Mouse (Mus musculus) hindbrain, embryonic 12.5 days (tissue): ENCODE results near the gene Mael. TPM values are rescaled to one million over a fixed set of nuclear protein-coding genes. Genes with fewer than 3 reads are reported as not detected.

Experiments used
- ATAC-seq: fragments of 200-750 bp; cut with Nextera tagmentation; 2 replicates; pipeline ENCODE4 v1.8.0; 2017; ENCODE audit warnings: moderate TSS enrichment; ENCODE audit not compliant: low FRiP score
- H3K27ac ChIP-seq: fragments of 300-500 bp; sonication (generic); 2 replicates; pipeline ENCODE4 v1.5.1; 2016; ENCODE audit warnings: mild to moderate bottlenecking
- H3K27me3 ChIP-seq: fragments of 300-500 bp; sonication (generic); 2 replicates; pipeline ENCODE4 v1.6.1; 2016; ENCODE audit warnings: mild to moderate bottlenecking
- H3K36me3 ChIP-seq: fragments of 300-500 bp; sonication (generic); 2 replicates; pipeline ENCODE4 v1.6.1; 2016; ENCODE audit warnings: mild to moderate bottlenecking
- H3K4me1 ChIP-seq: fragments of 300-500 bp; sonication (generic); 2 replicates; pipeline ENCODE4 v1.6.1; 2016
- H3K4me2 ChIP-seq: fragments of 300-500 bp; sonication (generic); replicated peaks from 2 replicates; pipeline ENCODE4 v1.6.1; 2016; ENCODE audit warnings: mild to moderate bottlenecking
- H3K4me3 ChIP-seq: fragments of 300-500 bp; sonication (generic); 2 replicates; pipeline ENCODE4 v1.5.1; 2016; ENCODE audit warnings: mild to moderate bottlenecking
- H3K9ac ChIP-seq: fragments of 300-500 bp; sonication (generic); 2 replicates; pipeline ENCODE4 v1.6.1; 2016; ENCODE audit warnings: mild to moderate bottlenecking, moderate library complexity
- H3K9me3 ChIP-seq: fragments of 300-500 bp; sonication (generic); replicated peaks from 2 replicates; pipeline ENCODE4 v1.6.1; 2016; ENCODE audit warnings: mild to moderate bottlenecking
- WGBS: fragments of 180-500 bp; shearing (Covaris S2); methylation state at CpG from one replicate; pipeline ENCODE4 v1.1.7; 2016; 5-methylcytosine and 5-hydroxymethylcytosine counted together
- polyA plus RNA-seq: library from polyadenylated mRNA; unstranded; fragments of >200 nt; fragmentation: Nextera tagmentation; extraction: Ambion mirVana; gene quantifications from 2 replicates; pipeline ENCODE4 v1.2.1, GENCODE M21; 2016

Mael gene
- polyA plus RNA-seq, 1 experiment from 2014 or later: not detected

GRCm38 (mm10) chr1:166164580-166164979 lies 74.0 kb downstream of the Mael start:
- Histone ChIP-seq H3K9ac (no peak overlapping the region), H3K4me1 (0 out of 2 replicates have a peak, but pooled peaks cover 7% of the 10 kb centered on the region), H3K4me3 (no peak overlapping the region), H3K27me3 (peaks cover 11% of the 10 kb centered on the region), H3K4me2 (no peak overlapping the region), H3K36me3 (no peaks in the 10 kb centered on the region), H3K27ac (no peak overlapping the region), H3K9me3 (no peaks in the 10 kb centered on the region)
- no peak for ATAC-seq
- 95% methylated on average over 14 of the region's 14 CpGs for WGBS

GRCm38 (mm10) chr1:166160569-166161445 lies 77.7 kb downstream of the Mael start:
- no peak overlapping the region for H3K9ac ChIP-seq
- 18% methylated on average over 24 of the region's 24 CpGs for WGBS
- H3K4me3 ChIP-seq: no peak overlapping the region
- 0 out of 2 replicates have a peak, but pooled peaks cover 7% of the 10 kb centered on the region for H3K4me1 ChIP-seq
- no peaks in the 10 kb centered on the region for H3K36me3 ChIP-seq
- peaks cover 24% of the 10 kb centered on the region for H3K27me3 ChIP-seq
- H3K4me2 ChIP-seq: peak overlapping the region; percentile 45
- no peak overlapping the region for H3K27ac ChIP-seq
- H3K9me3 ChIP-seq: no peaks in the 10 kb centered on the region
- ATAC-seq: peak; percentile 62

GRCm38 (mm10) chr1:166160111-166160510 lies 78.4 kb downstream of the Mael start:
- H3K9ac ChIP-seq: no peak overlapping the region
- H3K27me3 ChIP-seq: peaks cover 29% of the 10 kb centered on the region
- no peaks in the 10 kb centered on the region for H3K36me3 ChIP-seq
- H3K4me2 ChIP-seq: peak overlapping the region; percentile 45; the same call in 1 of the 2 replicates
- H3K4me3 ChIP-seq: no peak overlapping the region
- no peak for ATAC-seq
- H3K9me3 ChIP-seq: no peaks in the 10 kb centered on the region
- H3K27ac ChIP-seq: no peak overlapping the region
- H3K4me1 ChIP-seq: 0 out of 2 replicates have a peak, but pooled peaks cover 7% of the 10 kb centered on the region
- WGBS: 56% methylated on average over 5 of the region's 5 CpGs

GRCm38 (mm10) chr1:166158664-166159063 lies 79.9 kb downstream of the Mael start:
- 65% methylated on average over 9 of the region's 9 CpGs for WGBS
- no peak for ATAC-seq
- no peak overlapping the region for H3K4me2 ChIP-seq

GRCm38 (mm10) chr1:166157712-166158111 lies 80.8 kb downstream of the Mael start:
- no peaks in the 10 kb centered on the region for H3K36me3 ChIP-seq
- H3K9me3 ChIP-seq: no peaks in the 10 kb centered on the region
- H3K4me3 ChIP-seq: no peak overlapping the region
- no peak overlapping the region for H3K4me2 ChIP-seq
- peaks cover 40% of the 10 kb centered on the region for H3K27me3 ChIP-seq
- H3K27ac ChIP-seq: no peak overlapping the region
- ATAC-seq: no peak
- 87% methylated on average over 12 of the region's 12 CpGs for WGBS
- 0 out of 2 replicates have a peak, but pooled peaks cover 3% of the 10 kb centered on the region for H3K4me1 ChIP-seq
- H3K9ac ChIP-seq: no peak overlapping the region

More at GRCm38 (mm10) chr1:166158664-166159063, 79.9 kb downstream of the Mael start:
- Histone ChIP-seq H3K9me3 (no peaks in the 10 kb centered on the region), H3K9ac (no peak overlapping the region), H3K27ac (no peak overlapping the region), H3K4me1 (0 out of 2 replicates have a peak, but pooled peaks cover 3% of the 10 kb centered on the region), H3K36me3 (no peaks in the 10 kb centered on the region), H3K27me3 (peaks cover 40% of the 10 kb centered on the region), H3K4me3 (no peak overlapping the region)

GRCm38 (mm10) chr1:166155113-166155494 lies 83.4 kb downstream of the Mael start:
- no peak overlapping the region for H3K4me3 ChIP-seq
- no peaks in the 10 kb centered on the region for H3K9me3 ChIP-seq
- no peaks in the 10 kb centered on the region for H3K36me3 ChIP-seq
- H3K4me1 ChIP-seq: no peaks in the 10 kb centered on the region; the same call in 1 of the 2 replicates
- 55% methylated on average over 10 of the region's 10 CpGs for WGBS
- H3K4me2 ChIP-seq: no peak overlapping the region
- H3K9ac ChIP-seq: no peak overlapping the region
- H3K27ac ChIP-seq: no peak overlapping the region
- no peak for ATAC-seq
- peaks cover 36% of the 10 kb centered on the region for H3K27me3 ChIP-seq

- Histone ChIP-seq H3K4me3 (no peak overlapping the region), H3K4me1 (no peaks in the 10 kb centered on the region; the same call in 1 of the 2 replicates), H3K27ac (no peak overlapping the region), H3K27me3 (peaks cover 30% of the 10 kb centered on the region), H3K9me3 (no peaks in the 10 kb centered on the region), H3K4me2 (peak overlapping the region; percentile 33; the same call in 1 of the 2 replicates), H3K9ac (no peak overlapping the region), H3K36me3 (no peaks in the 10 kb centered on the region)
- peak; percentile 60; the same call in 1 of the 2 replicates for ATAC-seq
- 17% methylated on average over 29 of the region's 29 CpGs for WGBS
Observed at GRCm38 (mm10) chr1:166154162-166155112, 84.1 kb downstream of the Mael start.

- peak; percentile 49 for ATAC-seq
- H3K36me3 ChIP-seq: no peaks in the 10 kb centered on the region
- peaks cover 30% of the 10 kb centered on the region for H3K27me3 ChIP-seq
- H3K9me3 ChIP-seq: no peaks in the 10 kb centered on the region
- H3K9ac ChIP-seq: no peak overlapping the region
- H3K4me3 ChIP-seq: no peak overlapping the region
- WGBS: 14% methylated on average over 18 of the region's 18 CpGs
- H3K27ac ChIP-seq: no peak overlapping the region
- no peaks in the 10 kb centered on the region; the same call in 1 of the 2 replicates for H3K4me1 ChIP-seq
- H3K4me2 ChIP-seq: no peak overlapping the region
Observed at GRCm38 (mm10) chr1:166153351-166154120, 85.0 kb downstream of the Mael start.

GRCm38 (mm10) chr1:166152034-166152433 lies 86.5 kb downstream of the Mael start:
- Histone ChIP-seq H3K4me1 (no peaks in the 10 kb centered on the region; the same call in 1 of the 2 replicates), H3K4me2 (no peak overlapping the region), H3K4me3 (no peak overlapping the region), H3K9ac (no peak overlapping the region), H3K27me3 (peaks cover 21% of the 10 kb centered on the region), H3K36me3 (no peaks in the 10 kb centered on the region), H3K9me3 (no peaks in the 10 kb centered on the region), H3K27ac (no peak overlapping the region)
- no peak for ATAC-seq
- WGBS: 91% methylated on average over 10 of the region's 10 CpGs

- no peak for ATAC-seq
- peaks cover 19% of the 10 kb centered on the region for H3K27me3 ChIP-seq
- no peak overlapping the region for H3K4me2 ChIP-seq
- H3K36me3 ChIP-seq: no peaks in the 10 kb centered on the region
- no peaks in the 10 kb centered on the region; the same call in 1 of the 2 replicates for H3K4me1 ChIP-seq
- H3K4me3 ChIP-seq: no peak overlapping the region
- WGBS: 57% methylated on average over 11 of the region's 11 CpGs
- H3K9ac ChIP-seq: no peak overlapping the region
- H3K27ac ChIP-seq: no peak overlapping the region
- no peaks in the 10 kb centered on the region for H3K9me3 ChIP-seq
Observed at GRCm38 (mm10) chr1:166151341-166151740, 87.2 kb downstream of the Mael start.
